Mouse (Mus musculus): ENCODE data around the gene Csmd2. TPM values are rescaled to one million over a fixed set of nuclear protein-coding genes. Genes with fewer than 3 reads are reported as not detected.

Csmd2 gene
- total RNA-seq, 1 experiment from 2014 or later: 2.2 TPM

DNA sequence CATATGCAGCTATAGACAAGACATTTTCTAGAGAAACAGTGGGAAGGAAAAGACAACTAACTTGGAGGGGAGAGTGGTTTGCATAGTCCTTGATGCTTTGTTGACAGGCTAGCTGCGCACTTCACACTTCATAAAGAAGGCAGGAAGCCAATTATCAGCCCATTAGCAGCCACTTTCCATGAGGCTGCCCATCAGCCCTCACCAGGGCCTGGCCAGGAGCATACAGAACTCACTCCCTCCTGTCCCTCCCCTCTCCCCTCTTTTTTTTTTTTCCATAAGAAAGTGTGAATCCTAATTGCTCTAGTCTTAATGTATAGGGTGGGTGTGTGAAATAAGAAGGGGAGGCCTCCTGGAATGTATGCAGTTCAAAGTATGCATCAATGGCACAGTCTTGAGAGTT is 354.6 kb downstream of the Csmd2 start:
- DNase-seq: no peak

DNA sequence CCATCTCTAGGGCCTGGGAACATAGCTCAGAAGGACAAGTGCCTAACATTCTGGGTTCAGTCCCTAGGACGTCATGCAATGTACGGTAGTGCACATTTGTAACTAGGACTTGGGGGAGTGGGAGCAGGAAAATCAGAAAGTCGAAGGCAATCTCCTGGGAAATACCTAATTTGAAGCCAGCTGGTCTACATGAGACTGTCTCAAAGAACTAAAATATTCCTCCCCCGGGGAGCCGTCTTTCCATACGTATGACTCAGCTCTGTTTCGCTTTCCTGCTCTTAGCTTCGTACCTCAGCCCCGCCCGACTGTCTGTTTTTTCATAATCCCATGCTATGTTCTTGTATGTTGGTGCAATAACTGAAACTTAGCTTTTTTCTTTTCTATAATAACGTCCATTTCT is 371.1 kb downstream of the Csmd2 start:
- no peak for DNase-seq

DNA sequence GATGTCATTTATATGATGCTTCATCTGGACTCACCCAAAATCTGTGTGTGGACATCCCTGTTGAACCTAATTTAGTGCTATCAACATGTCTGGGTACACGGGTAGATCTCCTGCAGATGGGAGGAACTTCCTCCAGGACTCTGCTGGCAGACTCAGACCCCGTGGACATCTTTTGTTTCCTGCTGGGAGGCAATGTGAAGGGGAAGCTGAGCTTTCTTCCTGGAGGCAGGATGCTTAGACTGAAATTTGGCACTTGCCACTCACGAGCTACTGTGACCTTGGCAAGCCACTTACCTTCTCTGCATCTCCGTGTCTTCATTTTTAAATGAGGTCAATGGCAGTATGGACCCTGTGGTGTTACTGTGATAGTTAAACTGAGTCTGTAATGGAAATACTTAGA is 378.2 kb downstream of the Csmd2 start:
- DNase-seq: no peak

- no peak for DNase-seq
Observed at GRCm38 (mm10) chr4:128368088-128368487, 380.4 kb downstream of the Csmd2 start.

GRCm38 (mm10) chr4:128371766-128372165 is 384.1 kb downstream of the Csmd2 start:
- DNase-seq: no peak

DNA sequence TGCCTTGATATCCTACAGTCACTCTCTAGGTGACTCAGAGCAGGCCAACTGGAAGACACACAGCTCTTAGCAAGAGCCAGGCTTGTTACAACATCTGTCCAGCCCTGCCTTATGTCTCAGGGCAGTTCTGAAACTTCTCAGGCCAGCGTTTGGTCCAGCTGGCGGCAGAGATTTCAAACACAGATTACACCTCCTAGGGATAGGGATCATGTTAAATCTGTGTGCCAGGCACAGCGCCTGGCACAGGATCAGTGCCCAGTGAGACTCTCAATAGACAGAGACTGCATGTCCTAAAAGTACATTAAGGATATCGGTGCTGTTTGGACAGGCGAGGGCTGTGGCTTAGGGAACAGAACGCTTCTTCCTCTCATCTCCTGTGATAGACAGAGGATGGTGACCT is 385.5 kb downstream of the Csmd2 start:
- no peak for DNase-seq

DNA sequence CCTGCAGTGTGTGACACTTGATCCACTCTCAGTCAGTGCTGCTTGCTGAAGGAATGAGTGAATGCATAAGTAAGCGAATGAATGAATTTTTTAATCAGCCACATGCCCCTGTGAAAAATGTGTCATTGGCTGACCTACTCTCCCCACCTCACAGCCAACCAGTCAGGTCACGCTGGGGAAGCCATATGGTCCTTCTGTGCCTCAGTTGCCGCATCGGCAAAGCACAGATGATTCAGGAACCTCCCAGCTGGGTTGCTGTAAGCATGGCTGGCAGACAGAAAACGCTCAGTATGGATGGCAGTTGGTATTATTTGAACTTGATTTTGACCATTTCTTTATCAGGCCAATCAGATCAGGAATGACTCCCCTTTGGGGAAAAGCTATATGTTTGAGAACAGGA is 386.4 kb downstream of the Csmd2 start:
- DNase-seq: no peak

DNA sequence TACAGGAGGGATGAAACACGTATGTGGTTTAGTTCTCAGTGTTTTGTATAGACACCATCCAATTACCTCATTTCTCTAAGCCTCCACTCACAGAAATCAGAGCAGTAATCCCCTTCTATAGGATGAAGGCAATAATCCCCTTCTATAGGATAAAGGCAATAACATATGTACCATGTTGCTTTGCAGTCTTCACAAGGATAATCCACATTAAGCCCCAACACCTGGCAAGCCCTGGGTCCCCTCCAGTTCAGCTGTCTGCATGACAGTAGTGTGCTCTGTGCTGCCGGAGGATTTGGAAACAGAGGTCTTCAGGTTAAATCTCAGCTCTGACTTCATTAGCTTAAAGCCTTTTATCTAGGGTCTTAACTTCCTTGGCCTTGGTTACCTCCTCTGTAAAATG is 391.3 kb downstream of the Csmd2 start:
- no peak for DNase-seq

DNA sequence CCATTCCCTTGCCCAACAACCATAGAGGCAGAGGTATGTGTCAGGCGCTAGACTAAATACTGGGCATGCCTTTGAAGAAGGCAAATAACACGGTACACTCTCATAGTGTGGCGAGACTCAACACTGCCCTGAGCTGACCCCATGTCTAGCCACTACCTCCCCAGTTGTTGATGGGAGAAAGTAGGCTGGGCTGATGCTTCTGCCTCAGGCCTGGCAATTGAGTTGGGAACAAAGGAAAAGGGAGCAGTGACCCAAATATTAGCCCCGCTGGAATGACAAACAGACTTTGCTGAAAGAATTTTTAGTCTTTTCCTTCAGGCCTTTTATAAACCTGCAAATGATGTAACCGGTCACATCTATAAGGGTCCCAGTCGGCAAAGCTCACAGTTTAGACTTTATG is 393.7 kb downstream of the Csmd2 start:
- no peak for DNase-seq

DNA sequence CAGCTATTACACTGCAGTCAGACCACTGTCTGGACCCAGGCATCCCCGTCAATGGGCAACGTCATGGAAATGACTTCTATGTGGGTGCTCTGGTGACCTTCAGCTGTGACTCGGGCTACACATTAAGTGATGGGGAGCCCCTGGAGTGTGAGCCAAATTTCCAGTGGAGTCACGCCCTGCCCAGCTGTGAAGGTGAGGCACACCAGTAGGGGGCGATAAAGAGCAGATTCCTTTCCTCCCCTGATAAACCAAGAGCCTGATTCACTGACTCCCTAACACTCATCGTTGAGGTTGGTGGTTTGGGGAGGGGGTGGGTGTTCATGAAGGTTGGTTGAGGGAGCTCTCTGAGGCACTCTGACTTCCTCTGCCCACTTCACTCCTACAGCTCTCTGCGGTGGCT is 396.1 kb downstream of the Csmd2 start:
- DNase-seq: no peak

DNA sequence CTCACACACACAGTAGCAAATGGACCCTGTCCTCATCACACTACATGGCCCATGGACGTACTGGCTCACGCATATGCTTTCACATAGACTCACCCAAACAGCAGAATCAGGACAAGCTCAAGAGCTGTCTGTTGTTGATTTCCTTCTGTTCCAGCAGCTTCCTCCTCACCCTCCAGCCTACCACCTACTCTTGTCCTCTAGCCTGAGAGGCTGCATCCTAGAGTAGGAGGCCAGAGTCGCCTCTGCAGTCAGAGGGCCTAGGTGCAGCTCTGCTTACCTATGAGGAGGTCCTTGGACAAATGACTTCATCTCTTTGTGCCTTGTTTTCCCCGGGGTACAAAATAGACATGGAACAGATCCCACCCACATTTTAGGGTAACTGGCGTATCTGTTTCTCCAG is 403.8 kb downstream of the Csmd2 start:
- no peak for DNase-seq

- DNase-seq: no peak
Observed at GRCm38 (mm10) chr4:128392279-128392678, 404.6 kb downstream of the Csmd2 start.

- DNase-seq: no peak
Observed at GRCm38 (mm10) chr4:128393864-128394263, 406.2 kb downstream of the Csmd2 start.

DNA sequence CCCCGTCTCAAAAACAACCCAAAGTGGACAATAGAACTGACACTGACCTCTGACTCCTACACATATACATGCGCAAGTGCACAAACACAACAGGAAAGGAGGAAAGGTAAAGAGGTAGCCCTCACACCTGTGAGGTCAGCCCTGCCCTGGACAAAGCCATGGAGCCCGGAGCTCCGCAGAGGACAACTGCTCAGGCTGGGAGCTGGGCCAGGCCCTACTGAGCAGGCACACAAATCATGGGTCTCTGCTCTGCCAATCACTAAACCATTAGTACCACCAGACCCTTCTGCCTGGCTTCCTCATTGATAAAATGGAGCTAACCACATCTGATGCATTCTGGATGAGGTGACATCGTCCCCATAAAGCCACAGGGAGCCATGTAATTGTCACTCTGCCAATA is 409.0 kb downstream of the Csmd2 start:
- DNase-seq: no peak

DNA sequence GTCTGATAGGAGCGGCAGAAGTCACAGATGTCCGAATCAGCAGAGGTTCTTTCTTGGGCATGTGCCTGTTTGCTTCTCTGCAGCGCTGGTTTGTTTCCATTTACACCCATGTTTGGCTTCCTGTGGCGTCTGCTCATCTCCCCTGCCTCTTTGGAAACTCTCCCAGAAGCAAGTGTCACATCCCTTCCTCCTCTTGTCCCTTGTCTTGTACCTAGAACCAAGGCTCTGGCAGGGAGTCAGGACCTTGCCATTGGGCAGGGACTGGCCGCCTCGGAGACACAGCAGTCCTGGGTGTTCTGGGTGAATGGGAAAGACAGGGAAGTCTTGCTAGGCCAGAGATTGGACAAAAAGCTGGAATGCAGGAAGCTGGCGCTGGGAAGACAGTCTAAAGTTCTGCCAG is 410.1 kb downstream of the Csmd2 start:
- no peak for DNase-seq

DNA sequence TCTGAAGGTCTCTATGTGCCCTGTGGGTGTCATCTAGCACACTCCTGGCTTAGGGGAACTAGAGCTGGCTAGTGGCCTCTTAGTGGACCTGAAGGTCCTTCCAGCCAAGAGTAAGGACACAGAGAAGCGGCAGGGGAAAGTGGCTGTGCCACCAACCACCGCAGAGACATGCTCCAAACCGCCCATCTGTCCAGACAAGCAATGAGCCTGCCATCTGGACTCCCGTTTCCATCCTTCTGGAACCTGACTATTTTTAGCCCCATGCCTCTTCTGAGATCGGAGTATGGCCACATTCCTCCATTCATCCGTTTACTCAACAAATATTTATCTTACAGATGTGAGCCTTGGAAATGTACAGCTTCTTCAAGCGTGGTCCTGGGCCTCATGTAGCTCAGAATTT is 411.3 kb downstream of the Csmd2 start:
- no peak for DNase-seq

- no peak for DNase-seq
Observed at GRCm38 (mm10) chr4:128400016-128400415, 412.4 kb downstream of the Csmd2 start.

GRCm38 (mm10) chr4:128401591-128401990 is 413.9 kb downstream of the Csmd2 start:
- DNase-seq: no peak

GRCm38 (mm10) chr4:128402706-128403105 is 415.0 kb downstream of the Csmd2 start:
- no peak for DNase-seq

DNA sequence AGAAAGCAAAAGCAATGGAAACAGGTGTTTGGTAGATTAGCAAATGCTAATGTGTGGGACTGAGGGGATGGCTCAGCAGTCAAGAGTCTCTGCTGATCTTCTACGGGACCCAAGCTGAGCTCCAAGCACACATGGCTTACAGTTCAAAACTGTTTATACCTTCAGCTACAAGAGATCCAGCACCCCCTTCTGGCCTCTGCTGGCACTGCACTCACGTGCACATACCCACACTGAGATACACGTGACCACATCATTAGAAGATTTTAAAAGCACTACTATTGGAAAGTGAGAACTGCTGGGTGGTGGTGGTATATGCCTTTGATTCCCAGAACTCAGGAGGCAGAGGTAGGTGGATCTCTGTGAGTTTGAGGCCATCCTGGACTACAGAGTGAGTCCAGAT is 417.9 kb downstream of the Csmd2 start:
- no peak for DNase-seq

- no peak for DNase-seq
Observed at GRCm38 (mm10) chr4:128407084-128407845, 419.6 kb downstream of the Csmd2 start.

- no peak for DNase-seq
Observed at GRCm38 (mm10) chr4:128411941-128412630, 424.4 kb downstream of the Csmd2 start.

DNA sequence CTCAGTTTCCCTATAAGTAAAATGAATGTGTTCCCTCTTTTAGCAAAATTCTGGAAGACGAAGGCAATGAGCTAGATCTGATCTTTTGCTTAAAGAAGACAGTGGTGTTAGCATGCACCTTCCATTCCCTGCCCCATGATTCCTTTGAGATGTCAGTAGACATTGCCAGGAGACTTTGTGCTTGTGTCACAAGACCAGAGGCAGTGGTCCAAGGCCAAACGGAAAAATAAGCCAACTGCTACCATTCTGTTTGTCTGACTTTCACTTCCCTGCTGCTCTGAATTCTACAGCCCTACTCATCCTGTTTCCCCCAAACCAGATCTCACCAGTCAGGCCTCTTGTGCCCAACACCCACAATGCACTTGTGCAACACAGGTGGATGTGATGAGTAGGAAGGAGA is 427.1 kb downstream of the Csmd2 start:
- no peak for DNase-seq

GRCm38 (mm10) chr4:128419988-128420617 is 432.4 kb downstream of the Csmd2 start:
- no peak for DNase-seq
